Mouse (Mus musculus) embryonic fibroblast, embryonic 13.5 days (primary cell): ENCODE data around the gene Itgae.

Source experiments
- CTCF ChIP-seq: IDR thresholded peaks from 2 replicates; pipeline ENCODE4 v1.5.1; 2011; ENCODE audit warnings: mild to moderate bottlenecking, control low read depth, low read length, moderate library complexity, borderline replicate concordance; ENCODE audit not compliant: insufficient read depth
- POLR2A ChIP-seq: IDR thresholded peaks from 2 replicates; pipeline ENCODE4 v1.6.1; 2011; ENCODE audit warnings: low read depth, mild to moderate bottlenecking, control low read depth, low read length, moderate library complexity

GRCm38 (mm10) chr11:73076295-73076694 is 14.1 kb upstream of the Itgae start:
- TF ChIP-seq CTCF (no peak), POLR2A (no peak)
